Mouse (Mus musculus) CH12.LX (cell line): ENCODE data around the gene Kcnh4. TPM values are rescaled to one million over a fixed set of nuclear protein-coding genes. Genes with fewer than 3 reads are reported as not detected.

Experiments
- DNase-seq: peaks from one replicate; pipeline ENCODE4 v3.0.0-alpha.2; 2013; ENCODE audit errors: extremely low read depth
- H3K27ac ChIP-seq: 2 replicates; pipeline ENCODE4 v1.5.1; 2012; ENCODE audit warnings: low read depth, mild to moderate bottlenecking, control low read depth, moderate library complexity; ENCODE audit not compliant: insufficient read depth
- H3K27me3 ChIP-seq: replicated peaks from 2 replicates; pipeline ENCODE3; 2012; ENCODE audit warnings: inconsistent platforms
- H3K36me3 ChIP-seq, 2 experiments: replicated peaks in 1 of 2; 2 replicates each; pipeline versions ENCODE3 to v1.6.1; 2012; ENCODE audit warnings: inconsistent platforms in 1 of 2, low read length in 1 of 2, mild to moderate bottlenecking in 1 of 2, mixed read lengths in 1 of 2, moderate library complexity in 1 of 2; ENCODE audit not compliant: control insufficient read depth in 1 of 2, insufficient read depth in 1 of 2
- H3K4me1 ChIP-seq, 2 experiments: 2 replicates each; pipeline ENCODE4 v1.6.1; 2012; ENCODE audit warnings: inconsistent platforms in 1 of 2, moderate library complexity in 1 of 2; ENCODE audit not compliant: insufficient read depth in 2 of 2, control insufficient read depth in 1 of 2
- H3K4me2 ChIP-seq: 2 replicates; pipeline ENCODE4 v1.6.1; 2012; ENCODE audit warnings: low read depth, mild to moderate bottlenecking, control low read depth; ENCODE audit not compliant: poor library complexity, insufficient read depth, severe bottlenecking
- H3K4me3 ChIP-seq, 3 experiments: fragments of 150-350 bp in 1 of 3; sonication (generic) in 1 of 3; replicated peaks in 1 of 3; 2 replicates each; pipeline versions ENCODE3 to v1.5.1; 2011 to 2012; ENCODE audit warnings: low read depth in 2 of 3, low read length in 2 of 3, mild to moderate bottlenecking in 2 of 3, moderate library complexity in 2 of 3, control low read depth in 1 of 3, improper control_type of control experiment in 1 of 3, inconsistent platforms in 1 of 3, mixed read lengths in 1 of 3; ENCODE audit not compliant: poor library complexity in 1 of 3
- H3K79me2 ChIP-seq: replicated peaks from 2 replicates; pipeline ENCODE4 v1.6.1; 2012; ENCODE audit warnings: mild to moderate bottlenecking, moderate library complexity; ENCODE audit not compliant: control insufficient read depth, poor library complexity, insufficient read depth, severe bottlenecking; ENCODE audit errors: extremely low read depth
- H3K9ac ChIP-seq: 2 replicates; pipeline ENCODE4 v1.6.1; 2012; ENCODE audit warnings: low read depth, mild to moderate bottlenecking, control low read depth, moderate library complexity; ENCODE audit not compliant: insufficient read depth
- H3K9me3 ChIP-seq: replicated peaks from 2 replicates; pipeline ENCODE3; 2012; ENCODE audit warnings: low read length, inconsistent platforms, mixed read lengths
- BHLHE40 ChIP-seq: IDR thresholded peaks from 2 replicates; pipeline ENCODE4 v1.6.1; 2011; ENCODE audit warnings: mild to moderate bottlenecking, low read depth, low read length, improper control_type of control experiment
- CTCF ChIP-seq, 2 experiments: IDR thresholded peaks in 1 of 2; conservative IDR thresholded peaks in 1 of 2; 2 replicates each; pipeline ENCODE4 v1.5.1; 2011 to 2012; ENCODE audit warnings: low read depth in 2 of 2, low read length in 2 of 2, improper control_type of control experiment in 1 of 2, inconsistent platforms in 1 of 2, mild to moderate bottlenecking in 1 of 2, moderate library complexity in 1 of 2
- ELF1 ChIP-seq: IDR thresholded peaks from 2 replicates; pipeline ENCODE4 v1.6.1; 2014; ENCODE audit warnings: low read depth, mild to moderate bottlenecking, inconsistent platforms, low read length, improper control_type of control experiment
- EP300 ChIP-seq: IDR thresholded peaks from 2 replicates; pipeline ENCODE4 v1.6.1; 2011; ENCODE audit warnings: low read length, improper control_type of control experiment
- GABPA ChIP-seq: IDR thresholded peaks from 2 replicates; pipeline ENCODE4 v1.6.1; 2012; ENCODE audit warnings: low read depth, low read length, improper control_type of control experiment, inconsistent platforms; ENCODE audit not compliant: insufficient replicate concordance
- IRF4 ChIP-seq: IDR thresholded peaks from 2 replicates; pipeline ENCODE4 v1.6.1; 2014; ENCODE audit warnings: low read depth, mild to moderate bottlenecking, inconsistent platforms, low read length, improper control_type of control experiment
- JUND ChIP-seq: conservative IDR thresholded peaks from 2 replicates; pipeline ENCODE4 v1.6.1; 2011; ENCODE audit warnings: low read depth, low read length, improper control_type of control experiment
- KAT2A ChIP-seq: IDR thresholded peaks from 2 replicates; pipeline ENCODE4 v1.6.1; 2012; ENCODE audit warnings: low read length, improper control_type of control experiment, inconsistent platforms; ENCODE audit not compliant: insufficient replicate concordance
- MEF2A ChIP-seq: IDR thresholded peaks from 2 replicates; pipeline ENCODE4 v1.6.1; 2014; ENCODE audit warnings: low read depth, mild to moderate bottlenecking, inconsistent platforms, low read length, improper control_type of control experiment, borderline replicate concordance
- MXI1 ChIP-seq: IDR thresholded peaks from 2 replicates; pipeline ENCODE4 v1.6.1; 2011; ENCODE audit warnings: mild to moderate bottlenecking, low read depth, low read length, improper control_type of control experiment
- NELFE ChIP-seq: IDR thresholded peaks from 2 replicates; pipeline ENCODE4 v1.6.1; 2011; ENCODE audit warnings: low read depth, low read length, improper control_type of control experiment
- POLR2A ChIP-seq: IDR thresholded peaks from 2 replicates; pipeline ENCODE4 v1.6.1; 2011; ENCODE audit warnings: low read depth, mild to moderate bottlenecking, improper control_type of control experiment, low read length
- POLR2AphosphoS2 ChIP-seq: IDR thresholded peaks from 2 replicates; pipeline ENCODE4 v1.6.1; 2011; ENCODE audit warnings: low read depth, low read length, improper control_type of control experiment
- RAD21 ChIP-seq: IDR thresholded peaks from 2 replicates; pipeline ENCODE4 v1.6.1; 2011; ENCODE audit warnings: low read depth, mild to moderate bottlenecking, low read length, improper control_type of control experiment, moderate library complexity
- RCOR1 ChIP-seq: conservative IDR thresholded peaks from 2 replicates; pipeline ENCODE4 v1.6.1; 2012; ENCODE audit warnings: low read depth, mild to moderate bottlenecking, inconsistent platforms, low read length, improper control_type of control experiment
- UBTF ChIP-seq: IDR thresholded peaks from 2 replicates; pipeline ENCODE4 v1.6.1; 2012; ENCODE audit warnings: low read depth, mild to moderate bottlenecking, inconsistent platforms, low read length, improper control_type of control experiment, moderate library complexity
- USF2 ChIP-seq: conservative IDR thresholded peaks from 2 replicates; pipeline ENCODE4 v1.6.1; 2011; ENCODE audit warnings: low read depth, low read length, improper control_type of control experiment
- ZC3H11A ChIP-seq: IDR thresholded peaks from 2 replicates; pipeline ENCODE4 v1.6.1; 2012; ENCODE audit warnings: low read depth, mild to moderate bottlenecking, inconsistent platforms, low read length, improper control_type of control experiment
- ZNF384 ChIP-seq: IDR thresholded peaks from 2 replicates; pipeline ENCODE4 v1.6.1; 2012; ENCODE audit warnings: low read depth, low read length, improper control_type of control experiment, inconsistent platforms
- dilution Hi-C: fragments of 300-500 bp; cut with MboI; formaldehyde crosslinking; loops from 2 replicates; pipeline ENCODE4 v1.14.3; 2020; ENCODE audit warnings: low sequenced_read_pairs; ENCODE audit not compliant: extremely low pct_unique_long_range_greater_than_20kb, extremely low pct_ligation_motif_present
- in situ Hi-C: fragments of 300-500 bp; cut with MboI; formaldehyde crosslinking; loops from 3 replicates; pipeline ENCODE4 v1.14.3; 2019; ENCODE audit warnings: low sequenced_read_pairs, low pct_ligation_motif_present, low pct_unique_long_range_greater_than_20kb, mixed read lengths
- polyA plus RNA-seq: library from polyadenylated mRNA; unstranded; fragments of >175 nt; gene quantifications from 2 replicates; pipeline ENCODE4 v1.2.1, GENCODE M21; 2012; ENCODE audit warnings: low read depth; ENCODE audit not compliant: insufficient read length
- total RNA-seq, 2 experiments: library from RNA; depleted of rRNA; stranded (reverse); fragments of 300-350 nt in 1 of 2; fragments of >200 nt in 1 of 2; gene quantifications; 2 replicates each; pipeline ENCODE4 v1.2.3; 2012 to 2014

Kcnh4 gene
- total and polyA plus RNA-seq, 3 experiments: 0.87 to 4.0 (median 2.2) TPM

GRCm38 (mm10) chr11:100701301-100701700 is 58.4 kb downstream of the Kcnh4 start:
- Histone ChIP-seq H3K27me3 (no peaks in the 10 kb centered on the region), H3K27ac (no peak overlapping the region), H3K4me3 (no peak overlapping the region), H3K4me2 (no peak overlapping the region), H3K79me2 (no peaks in the 10 kb centered on the region), H3K9ac (no peak overlapping the region), H3K4me1 (peaks cover 22 to 39% of the 10 kb centered on the region in 2 experiments), H3K36me3 (peaks cover 20 to 64% of the 10 kb centered on the region in 2 experiments), H3K9me3 (no peaks in the 10 kb centered on the region)
- dilution Hi-C loops: no loop called here
- no peak for TF ChIP-seq POLR2A
- TF ChIP-seq MEF2A: no peak
- no peak for TF ChIP-seq RCOR1
- TF ChIP-seq ZNF384: no peak
- TF ChIP-seq EP300: no peak
- no peak for TF ChIP-seq UBTF
- no peak for TF ChIP-seq MXI1
- TF ChIP-seq ELF1: no peak
- TF ChIP-seq ZC3H11A: no peak
- peak; percentile 64 for DNase-seq
- in situ Hi-C loops: no loop called here

DNA sequence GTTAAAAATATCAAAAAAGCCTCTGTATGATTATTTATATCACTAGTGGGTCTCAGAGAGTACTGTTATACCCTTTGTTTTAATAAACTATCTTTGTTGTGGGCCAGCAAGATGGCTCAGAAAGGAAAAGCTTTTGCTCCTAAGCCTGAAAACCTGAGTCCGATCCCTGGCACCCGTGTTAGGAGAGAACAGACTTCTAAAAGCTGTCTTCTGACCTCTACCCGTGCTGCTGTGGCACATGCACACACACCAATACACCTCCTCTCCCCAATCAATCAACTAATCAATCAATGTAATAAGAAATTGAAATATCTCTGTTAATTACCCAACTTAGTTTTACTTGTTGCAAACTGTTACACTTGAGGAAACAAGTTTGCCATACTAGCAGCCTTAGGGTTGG is 59.0 kb downstream of the Kcnh4 start:
- H3K79me2 ChIP-seq: no peaks in the 10 kb centered on the region
- dilution Hi-C loops (no loop called here), in situ Hi-C loops (no loop called here)
- no peak overlapping the region for H3K4me2 ChIP-seq
- no peak for DNase-seq
- no peaks in the 10 kb centered on the region for H3K9me3 ChIP-seq
- no peak overlapping the region for H3K4me3 ChIP-seq
- H3K27ac ChIP-seq: no peak overlapping the region
- peaks cover 22 to 39% of the 10 kb centered on the region in 2 experiments for H3K4me1 ChIP-seq
- H3K9ac ChIP-seq: no peak overlapping the region
- H3K36me3 ChIP-seq: peaks cover 14 to 64% of the 10 kb centered on the region in 2 experiments
- TF ChIP-seq GABPA (no peak), NELFE (no peak), KAT2A (no peak), BHLHE40 (no peak), IRF4 (no peak), MEF2A (no peak), USF2 (no peak), RAD21 (no peak), JUND (no peak), CTCF (conservative IDR thresholded peaks at IDR 0.05 in 1 of 2, IDR thresholded peaks at IDR 0.05 in 1 of 2; ENCODE audit: low read depth in 2 of 2, low read length in 2 of 2) (no peak), EP300 (no peak), POLR2AphosphoS2 (no peak)
- no peaks in the 10 kb centered on the region for H3K27me3 ChIP-seq
